15 mouse cellular contexts compared by ENCODE assay signal in the genomic region with DNA sequence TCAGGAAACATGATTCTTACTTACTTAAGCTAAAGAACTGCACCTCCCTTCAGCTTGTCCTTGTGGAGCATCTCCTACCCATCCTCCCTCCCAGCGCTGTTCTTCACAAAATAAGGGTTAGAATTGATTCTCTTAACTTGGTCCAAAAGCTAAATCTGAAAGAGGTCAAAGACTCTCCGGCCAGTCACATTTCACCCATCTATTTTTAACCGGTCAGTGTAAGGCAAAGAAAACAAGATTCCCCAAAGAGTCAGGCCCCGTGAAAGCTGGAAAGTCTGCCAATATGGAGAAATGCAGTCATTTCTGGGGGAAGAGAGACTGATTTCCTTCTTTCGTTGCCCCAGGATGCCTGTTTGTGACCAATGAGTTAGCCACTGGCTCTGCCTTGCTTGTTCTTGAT.
DNase-seq lines count a peak whose midpoint lies in the region; ATAC-seq and TF ChIP-seq lines count a peak whose summit lies in the region.
"Had no signal": no experiment of that assay in that cellular context is flagged by ENCODE, and none has a peak within 500 bp of the region (broad histone marks: within the 10 kb centered on the region; RNA-seq: fewer than 3 reads in every experiment).

No protein-coding gene starts in this region.

- WGBS in heart, adult 2 months = 26% methylated on average over 5 of the region's 5 CpGs
- WGBS in lung, embryonic 14.5 days = 57% methylated on average over 5 of the region's 5 CpGs
- WGBS in heart, embryonic 10.5 days = 64% methylated on average over 5 of the region's 5 CpGs
- WGBS in small intestine, adult 2 months = 83% methylated on average over 5 of the region's 5 CpGs

- TF ChIP-seq EP300 in heart, adult 2 months (IDR thresholded peaks at IDR 0.05; ENCODE audit: insufficient read depth, low read depth, low read length) = no peak

- no peak overlapping the region for H3K9ac ChIP-seq in heart, adult 2 months (ENCODE audit: low read depth, low read length)
- no peak overlapping the region for H3K9ac ChIP-seq in lung, embryonic 14.5 days
- H3K9ac ChIP-seq: embryonic facial prominence, embryonic 13.5 days; forebrain, embryonic 15.5 days; liver, embryonic 13.5 days; midbrain, embryonic 12.5 days had no signal

- no peak for TF ChIP-seq POLR2A in heart, adult 2 months (IDR thresholded peaks at IDR 0.05; ENCODE audit: insufficient read depth, low read depth, low read length)
- TF ChIP-seq POLR2A in small intestine, adult 2 months (IDR thresholded peaks at IDR 0.05; ENCODE audit: low read depth, low read length) = no peak

- no peaks in the 10 kb centered on the region for H3K79me2 ChIP-seq in heart, adult 2 months (replicated peaks; ENCODE audit: control insufficient read depth, insufficient read depth, low read length)

- H3K36me3 ChIP-seq in heart, adult 2 months (ENCODE audit: control insufficient read depth, insufficient read depth, low read length) = 0 out of 2 replicates have a peak, but pooled peaks cover 2% of the 10 kb centered on the region
- no peaks in the 10 kb centered on the region for H3K36me3 ChIP-seq in lung, embryonic 14.5 days (ENCODE audit: insufficient read depth)
- H3K36me3 ChIP-seq in heart, embryonic 10.5 days = no peaks in the 10 kb centered on the region
- no peaks in the 10 kb centered on the region for H3K36me3 ChIP-seq in small intestine, adult 2 months (ENCODE audit: control insufficient read depth, insufficient read depth, low read length)
- H3K36me3 ChIP-seq: embryonic facial prominence, embryonic 13.5 days; forebrain, embryonic 15.5 days; liver, embryonic 13.5 days; midbrain, embryonic 12.5 days had no signal

- TF ChIP-seq CTCF in heart, adult 2 months (IDR thresholded peaks at IDR 0.05) = no peak
- TF ChIP-seq CTCF in lung, embryonic 14.5 days (IDR thresholded peaks at IDR 0.05; ENCODE audit: low read depth) = no peak
- TF ChIP-seq CTCF in small intestine, adult 2 months (IDR thresholded peaks at IDR 0.05; ENCODE audit: extremely low read depth, insufficient read length, insufficient replicate concordance, low read depth, low read length) = no peak

- H3K4me3 ChIP-seq in heart, adult 2 months = no peak overlapping the region
- no peak overlapping the region for H3K4me3 ChIP-seq in lung, embryonic 14.5 days (ENCODE audit: low read depth, low read length)
- no peak overlapping the region for H3K4me3 ChIP-seq in heart, embryonic 10.5 days
- H3K4me3 ChIP-seq in small intestine, adult 2 months (ENCODE audit: low read depth, low read length) = no peak overlapping the region
- H3K4me3 ChIP-seq: embryonic facial prominence, embryonic 13.5 days; forebrain, embryonic 15.5 days; left cerebral cortex, adult 2 months; liver, embryonic 13.5 days; midbrain, embryonic 12.5 days had no signal

- no peak for ATAC-seq in lung, embryonic 14.5 days (ENCODE audit: insufficient read depth)
- ATAC-seq: forebrain, embryonic 15.5 days; intestine, embryonic 16.5 days had no signal

- H3K27me3 ChIP-seq in heart, adult 2 months (ENCODE audit: control insufficient read depth, insufficient read depth, low read length) = no peaks in the 10 kb centered on the region
- H3K27me3 ChIP-seq in lung, embryonic 14.5 days (ENCODE audit: insufficient read depth, low read length) = no peaks in the 10 kb centered on the region
- H3K27me3 ChIP-seq in heart, embryonic 10.5 days (ENCODE audit: insufficient read depth, poor library complexity, severe bottlenecking) = no peaks in the 10 kb centered on the region
- H3K27me3 ChIP-seq in small intestine, adult 2 months (ENCODE audit: control insufficient read depth, insufficient read depth, low read length) = no peaks in the 10 kb centered on the region
- H3K27me3 ChIP-seq: embryonic facial prominence, embryonic 13.5 days; forebrain, embryonic 15.5 days; liver, embryonic 13.5 days; midbrain, embryonic 12.5 days had no signal

- intact Hi-C loops in heart, adult 2 months (cut with DNase I) = no loop called here
- intact Hi-C loops in heart, postnatal 25 days (cut with DNase I) = no loop called here

- peak overlapping the region; percentile 78 for H3K27ac ChIP-seq in heart, adult 2 months
- H3K27ac ChIP-seq in lung, embryonic 14.5 days (ENCODE audit: low read depth) = peak overlapping the region; percentile 78
- H3K27ac ChIP-seq in heart, embryonic 10.5 days = peak overlapping the region; percentile 74; the same call in 1 of the 2 replicates
- H3K27ac ChIP-seq in small intestine, adult 2 months (ENCODE audit: insufficient read depth, low read depth, low read length) = peak overlapping the region; percentile 4; the same call in 1 of the 2 replicates
- H3K27ac ChIP-seq: embryonic facial prominence, embryonic 13.5 days; forebrain, embryonic 15.5 days; left cerebral cortex, adult 2 months; liver, embryonic 13.5 days; midbrain, embryonic 12.5 days had no signal

- peaks cover 24% of the 10 kb centered on the region for H3K4me1 ChIP-seq in heart, adult 2 months (ENCODE audit: control insufficient read depth, insufficient read depth, low read length)
- H3K4me1 ChIP-seq in lung, embryonic 14.5 days (ENCODE audit: insufficient read depth) = peaks cover 35% of the 10 kb centered on the region
- peaks cover 60% of the 10 kb centered on the region for H3K4me1 ChIP-seq in heart, embryonic 10.5 days
- peaks cover 8% of the 10 kb centered on the region for H3K4me1 ChIP-seq in small intestine, adult 2 months (ENCODE audit: control insufficient read depth, insufficient read depth, insufficient read length, low read length)
- H3K4me1 ChIP-seq: forebrain, embryonic 15.5 days had no signal

- no peak for DNase-seq in heart, adult 2 months
- no peak for DNase-seq in heart, postnatal 25 days (ENCODE audit: low spot score)
- peak; percentile 41 for DNase-seq in lung, embryonic 14.5 days
- no peak for DNase-seq in lung, postnatal 25 days (ENCODE audit: low spot score)
- DNase-seq in heart, embryonic 10.5 days (ENCODE audit: low spot score) = no peak
- DNase-seq in retina, postnatal 1 day = no peak
- no peak for DNase-seq in layer of hippocampus, postnatal 10 days (ENCODE audit: low spot score in 2 of 2)
- DNase-seq: cerebellum, postnatal 36 days; liver, embryonic 13.5 days had no signal

- H3K9me3 ChIP-seq in lung, embryonic 14.5 days (ENCODE audit: low read depth, low read length) = no peaks in the 10 kb centered on the region
- no peaks in the 10 kb centered on the region for H3K9me3 ChIP-seq in heart, embryonic 10.5 days
- H3K9me3 ChIP-seq: embryonic facial prominence, embryonic 13.5 days; forebrain, embryonic 15.5 days; liver, embryonic 13.5 days; midbrain, embryonic 12.5 days had no signal

- H3K4me2 ChIP-seq in lung, embryonic 14.5 days = no peak overlapping the region
- H3K4me2 ChIP-seq: embryonic facial prominence, embryonic 13.5 days; forebrain, embryonic 15.5 days; liver, embryonic 13.5 days; midbrain, embryonic 12.5 days had no signal

Comparison
In these comparisons a context has a peak if more than half of its experiments do, and no peak if none do; other contexts are left out.
1. H3K27ac ChIP-seq: peak in every context shown above with its lines; median percentile 78 in heart, adult 2 months; 78 in lung, embryonic 14.5 days; 74 in heart, embryonic 10.5 days; 4 in small intestine, adult 2 months.